8 mouse cellular contexts compared by ENCODE assay signal in genomic region chr4:106785753-106786540, GRCm38 (mm10). TPM values are rescaled to one million over a fixed set of nuclear protein-coding genes. Genes with fewer than 3 reads are reported as not detected.
DNase-seq lines count a peak whose midpoint lies in the region; ATAC-seq and TF ChIP-seq lines count a peak whose summit lies in the region.

No protein-coding gene starts in this region.

- H3K27ac ChIP-seq in gastrocnemius, adult 2 months: peak overlapping the region; percentile 72
- H3K27ac ChIP-seq in forebrain, postnatal 0 days (ENCODE audit: low read depth, low read length): peak overlapping the region; percentile 85
- H3K27ac ChIP-seq in hindbrain, postnatal 0 days: peak overlapping the region; percentile 80
- H3K27ac ChIP-seq in limb, embryonic 11.5 days (replicated peaks; ENCODE audit: low read depth, low read length): peak overlapping the region; percentile 92
- H3K27ac ChIP-seq in neural tube, embryonic 11.5 days (ENCODE audit: low read depth, low read length): peak overlapping the region; percentile 81

- no peak for TF ChIP-seq CTCF in gastrocnemius, adult 2 months (IDR thresholded peaks at IDR 0.05)
- no peak for TF ChIP-seq CTCF in forebrain, postnatal 0 days (IDR thresholded peaks at IDR 0.05; ENCODE audit: low read depth)
- no peak for TF ChIP-seq CTCF in hindbrain, postnatal 0 days (IDR thresholded peaks at IDR 0.05; ENCODE audit: low read depth)

- H3K9ac ChIP-seq in forebrain, postnatal 0 days: no peak overlapping the region
- no peak overlapping the region for H3K9ac ChIP-seq in hindbrain, postnatal 0 days (replicated peaks; ENCODE audit: low read length)
- H3K9ac ChIP-seq in limb, embryonic 11.5 days (ENCODE audit: low read length): peak overlapping the region; percentile 32; the same call in 1 of the 2 replicates
- peak overlapping the region; percentile 45 for H3K9ac ChIP-seq in neural tube, embryonic 11.5 days (ENCODE audit: low read length)

- 5% methylated on average over 3 of the region's 5 CpGs for WGBS in forebrain, postnatal 0 days
- WGBS in hindbrain, postnatal 0 days: 5% methylated on average over 3 of the region's 5 CpGs
- WGBS in limb, embryonic 11.5 days: 7% methylated on average over 4 of the region's 5 CpGs
- WGBS in neural tube, embryonic 11.5 days: 19% methylated on average over 3 of the region's 5 CpGs

- H3K4me3 ChIP-seq in gastrocnemius, adult 2 months: no peak overlapping the region
- no peak overlapping the region for H3K4me3 ChIP-seq in forebrain, postnatal 0 days (ENCODE audit: low read depth, low read length)
- no peak overlapping the region for H3K4me3 ChIP-seq in hindbrain, postnatal 0 days (ENCODE audit: low read length)
- no peak overlapping the region for H3K4me3 ChIP-seq in limb, embryonic 11.5 days (ENCODE audit: low read depth, low read length)
- no peak overlapping the region for H3K4me3 ChIP-seq in neural tube, embryonic 11.5 days (ENCODE audit: low read depth, low read length)

- peak; percentile 96 for ATAC-seq in forebrain, postnatal 0 days
- ATAC-seq in hindbrain, postnatal 0 days: peak; percentile 95
- peak; percentile 77; the same call in 1 of the 2 replicates for ATAC-seq in limb, embryonic 11.5 days (ENCODE audit: insufficient number of reproducible peaks, low FRiP score, low TSS enrichment, low read depth)
- ATAC-seq in neural tube, embryonic 11.5 days (ENCODE audit: insufficient read depth, low FRiP score, low TSS enrichment): peak; percentile 90

- H3K4me1 ChIP-seq in forebrain, postnatal 0 days (ENCODE audit: insufficient read depth): peaks cover 8% of the 10 kb centered on the region; the same call in 1 of the 2 replicates
- H3K4me1 ChIP-seq in hindbrain, postnatal 0 days (ENCODE audit: insufficient read depth, low read length): peaks cover 18% of the 10 kb centered on the region
- H3K4me1 ChIP-seq in limb, embryonic 11.5 days (ENCODE audit: control insufficient read depth, insufficient read depth, low read length): peaks cover 44% of the 10 kb centered on the region
- H3K4me1 ChIP-seq in neural tube, embryonic 11.5 days (ENCODE audit: control insufficient read depth, insufficient read depth, low read length): peaks cover 23% of the 10 kb centered on the region

- H3K9me3 ChIP-seq in forebrain, postnatal 0 days (ENCODE audit: low read length): no peaks in the 10 kb centered on the region
- no peaks in the 10 kb centered on the region for H3K9me3 ChIP-seq in hindbrain, postnatal 0 days (ENCODE audit: low read length)
- no peaks in the 10 kb centered on the region for H3K9me3 ChIP-seq in limb, embryonic 11.5 days (ENCODE audit: control insufficient read depth, low read length)
- no peaks in the 10 kb centered on the region for H3K9me3 ChIP-seq in neural tube, embryonic 11.5 days (ENCODE audit: control insufficient read depth, low read length)

- no peaks in the 10 kb centered on the region for H3K27me3 ChIP-seq in forebrain, postnatal 0 days (ENCODE audit: insufficient read depth, low read length)
- H3K27me3 ChIP-seq in hindbrain, postnatal 0 days (ENCODE audit: insufficient read depth, low read length): no peaks in the 10 kb centered on the region
- no peaks in the 10 kb centered on the region for H3K27me3 ChIP-seq in limb, embryonic 11.5 days (ENCODE audit: control insufficient read depth, insufficient read depth, low read length)
- H3K27me3 ChIP-seq in neural tube, embryonic 11.5 days (ENCODE audit: control insufficient read depth, insufficient read depth, low read length): no peaks in the 10 kb centered on the region

- intact Hi-C loops in gastrocnemius, adult 2 months (cut with DNase I): no loop called here

- H3K4me2 ChIP-seq in forebrain, postnatal 0 days (ENCODE audit: low read depth): no peak overlapping the region
- no peak overlapping the region for H3K4me2 ChIP-seq in hindbrain, postnatal 0 days (ENCODE audit: low read depth, low read length)
- H3K4me2 ChIP-seq in limb, embryonic 11.5 days (ENCODE audit: low read depth, severe bottlenecking): peak overlapping the region; percentile 14; the same call in 1 of the 2 replicates
- no peak overlapping the region for H3K4me2 ChIP-seq in neural tube, embryonic 11.5 days (ENCODE audit: low read depth)

- peak; percentile 50 for DNase-seq in gastrocnemius, adult 2 months
- DNase-seq in gastrocnemius, adult 18-20 months (ENCODE audit: low spot score): no peak
- DNase-seq in adipocyte (ENCODE audit: low spot score): peak; percentile 22
- DNase-seq in forebrain, postnatal 0 days: peak; percentile 86
- DNase-seq in hindbrain, postnatal 0 days (ENCODE audit: low spot score): peak; percentile 91
- DNase-seq in limb, embryonic 11.5 days (ENCODE audit: low spot score): peak; percentile 79
- DNase-seq in neural tube, embryonic 11.5 days (ENCODE audit: low spot score): peak; percentile 74
- no peak for DNase-seq in B cell, adult 2 months

- H3K36me3 ChIP-seq in forebrain, postnatal 0 days (ENCODE audit: insufficient read depth): no peaks in the 10 kb centered on the region
- H3K36me3 ChIP-seq in hindbrain, postnatal 0 days (ENCODE audit: insufficient read depth, low read length): no peaks in the 10 kb centered on the region
- no peaks in the 10 kb centered on the region for H3K36me3 ChIP-seq in limb, embryonic 11.5 days (ENCODE audit: control insufficient read depth, insufficient read depth, low read length)
- no peaks in the 10 kb centered on the region for H3K36me3 ChIP-seq in neural tube, embryonic 11.5 days (ENCODE audit: control insufficient read depth, insufficient read depth, low read length)

RNA-seq across cellular contexts. Expression of gene Acot11, which starts 18.9 kb away (rescaled TPM):
- total RNA-seq in gastrocnemius, adult 2 months (2021): 10 to 100 TPM in 1 of 2 experiments, 1 to 10 TPM in 1; 7.1 to 17.3 TPM
- total RNA-seq in gastrocnemius, adult 18-20 months (2021): 10 to 100 TPM in 1 of 2 experiments, 1 to 10 TPM in 1; 9.9 to 13.2 TPM
- total RNA-seq in forebrain, postnatal 0 days (2014; rRNA removed): 3.4 and 5.5 TPM in 2 replicates
- polyA plus RNA-seq in forebrain, postnatal 0 days (2015; fragmentation: Nextera tagmentation; extraction: Ambion mirVana): 0.75 and 1.2 TPM in 2 replicates
- 11.1 and 12.2 TPM in 2 replicates for total RNA-seq in hindbrain, postnatal 0 days (2014; rRNA removed)
- 2.0 and 2.7 TPM in 2 replicates for polyA plus RNA-seq in hindbrain, postnatal 0 days (2015; fragmentation: Nextera tagmentation; extraction: Ambion mirVana)
- polyA plus RNA-seq in limb, embryonic 11.5 days (2014; fragmentation: Nextera tagmentation; extraction: Ambion mirVana): 6.5 and 10.1 TPM in 2 replicates
- 1.4 and 1.8 TPM in 2 replicates for polyA plus RNA-seq in neural tube, embryonic 11.5 days (2014; fragmentation: Nextera tagmentation; extraction: Ambion mirVana)

RNA-seq across cellular contexts. Expression of gene Fam151a, which starts 52.3 kb away (rescaled TPM):
- total RNA-seq in gastrocnemius, adult 2 months (2021): not detected
- total RNA-seq in gastrocnemius, adult 18-20 months (2021): not detected
- not detected in 2 replicates for total RNA-seq in forebrain, postnatal 0 days (2014; rRNA removed)
- polyA plus RNA-seq in forebrain, postnatal 0 days (2015; fragmentation: Nextera tagmentation; extraction: Ambion mirVana): not detected in 2 replicates
- total RNA-seq in hindbrain, postnatal 0 days (2014; rRNA removed): not detected in 2 replicates
- polyA plus RNA-seq in hindbrain, postnatal 0 days (2015; fragmentation: Nextera tagmentation; extraction: Ambion mirVana): not detected in 2 replicates
- polyA plus RNA-seq in limb, embryonic 11.5 days (2014; fragmentation: Nextera tagmentation; extraction: Ambion mirVana): 0.27 TPM in 1 of 2 replicates, not detected in the other
- not detected in 2 replicates for polyA plus RNA-seq in neural tube, embryonic 11.5 days (2014; fragmentation: Nextera tagmentation; extraction: Ambion mirVana)

RNA-seq across cellular contexts. Expression of gene Mroh7, which starts 55.2 kb away (rescaled TPM):
- total RNA-seq in gastrocnemius, adult 2 months (2021): under 1 TPM; 0.08 to 0.64 TPM
- total RNA-seq in gastrocnemius, adult 18-20 months (2021): under 1 TPM; 0.09 to 0.50 TPM
- total RNA-seq in forebrain, postnatal 0 days (2014; rRNA removed): 0.95 and 1.5 TPM in 2 replicates
- 0.30 and 0.71 TPM in 2 replicates for polyA plus RNA-seq in forebrain, postnatal 0 days (2015; fragmentation: Nextera tagmentation; extraction: Ambion mirVana)
- total RNA-seq in hindbrain, postnatal 0 days (2014; rRNA removed): 0.68 and 0.99 TPM in 2 replicates
- polyA plus RNA-seq in hindbrain, postnatal 0 days (2015; fragmentation: Nextera tagmentation; extraction: Ambion mirVana): 0.59 and 0.98 TPM in 2 replicates
- 0.30 TPM in 1 of 2 replicates, not detected in the other for polyA plus RNA-seq in limb, embryonic 11.5 days (2014; fragmentation: Nextera tagmentation; extraction: Ambion mirVana)
- polyA plus RNA-seq in neural tube, embryonic 11.5 days (2014; fragmentation: Nextera tagmentation; extraction: Ambion mirVana): not detected in 2 replicates

Comparison
In these comparisons a context has a peak if more than half of its experiments do, and no peak if none do; other contexts are left out.
1. DNase-seq: peak in gastrocnemius, adult 2 months (single experiment), adipocyte (single experiment), forebrain, postnatal 0 days (single experiment), hindbrain, postnatal 0 days (single experiment), limb, embryonic 11.5 days (single experiment) and neural tube, embryonic 11.5 days (single experiment); none in gastrocnemius, adult 18-20 months (single experiment) and B cell, adult 2 months (0 of 2).
2. H3K9ac ChIP-seq: peak in limb, embryonic 11.5 days (single experiment) and neural tube, embryonic 11.5 days (single experiment); none in forebrain, postnatal 0 days (single experiment) and hindbrain, postnatal 0 days (single experiment).
3. Peak in every context shown above with its lines, with median percentiles within 50 percentile points of each other: H3K27ac ChIP-seq and ATAC-seq.